Mouse (Mus musculus) liver, postnatal 0 days (tissue): Measurements from ENCODE around the gene Vwa5b1. TPM values are rescaled to one million over a fixed set of nuclear protein-coding genes. Genes with fewer than 3 reads are reported as not detected.
A peak's percentile ranks its signal among the peaks of the same experiment; 100 is the strongest.

Experiments used
- ATAC-seq: fragments of 200-750 bp; cut with Nextera tagmentation; 2 replicates; pipeline ENCODE4 v1.8.0; 2017; ENCODE audit warnings: mild to moderate bottlenecking, moderate library complexity
- DNase-seq: peaks from one replicate; pipeline ENCODE4 v3.0.0-alpha.2; 2016
- H3K27ac ChIP-seq: fragments of 300-500 bp; sonication (generic); 2 replicates; pipeline ENCODE4 v1.5.1; 2014; ENCODE audit warnings: antibody characterized with exemption, moderate library complexity, mild to moderate bottlenecking, low read depth
- H3K27me3 ChIP-seq: fragments of 300-500 bp; sonication (generic); 2 replicates; pipeline ENCODE4 v1.6.1; 2014; ENCODE audit warnings: low read length, control low read depth, mixed read lengths; ENCODE audit not compliant: insufficient read depth
- H3K36me3 ChIP-seq: fragments of 300-500 bp; sonication (generic); replicated peaks from 2 replicates; pipeline ENCODE4 v1.6.1; 2014; ENCODE audit warnings: mild to moderate bottlenecking, control low read depth, low read length, moderate library complexity, mixed read lengths; ENCODE audit not compliant: insufficient read depth
- H3K4me1 ChIP-seq: fragments of 300-500 bp; sonication (generic); 2 replicates; pipeline ENCODE4 v1.6.1; 2014; ENCODE audit warnings: antibody characterized with exemption, mild to moderate bottlenecking, control low read depth; ENCODE audit not compliant: insufficient read depth
- H3K4me2 ChIP-seq: fragments of 300-500 bp; sonication (generic); 2 replicates; pipeline ENCODE4 v1.6.1; 2014; ENCODE audit warnings: low read depth, mild to moderate bottlenecking, low read length, moderate library complexity, mixed read lengths
- H3K4me3 ChIP-seq: fragments of 300-500 bp; sonication (generic); 2 replicates; pipeline ENCODE4 v1.5.1; 2014; ENCODE audit warnings: low read depth, low read length
- H3K9ac ChIP-seq: fragments of 300-500 bp; sonication (generic); replicated peaks from 2 replicates; pipeline ENCODE4 v1.6.1; 2014; ENCODE audit warnings: mild to moderate bottlenecking, moderate library complexity
- H3K9me3 ChIP-seq: fragments of 300-500 bp; sonication (generic); 2 replicates; pipeline ENCODE4 v1.6.1; 2016; ENCODE audit warnings: mild to moderate bottlenecking, control low read depth, low read length, mixed read lengths
- CTCF ChIP-seq: sonication (generic); IDR thresholded peaks from 2 replicates; pipeline ENCODE4 v1.5.1; 2016; ENCODE audit warnings: antibody characterized with exemption, low read depth
- EP300 ChIP-seq: IDR thresholded peaks from 2 replicates; pipeline ENCODE4 v1.6.1; 2016; ENCODE audit warnings: antibody characterized with exemption, low read depth, mild to moderate bottlenecking
- whole genome bisulfite sequencing: fragments of 180-500 bp; shearing (Covaris S2); extraction: QIAGEN DNeasy Blood & Tissue Kit; methylation state at CpG from one replicate; pipeline ENCODE4 v1.1.7; 2014; ENCODE audit not compliant: insufficient replicate concordance; 5-methylcytosine and 5-hydroxymethylcytosine counted together
- polyA plus RNA-seq: library from polyadenylated mRNA; unstranded; fragments of >200 nt; fragmentation: Nextera tagmentation; extraction: Ambion mirVana; gene quantifications from 2 replicates; pipeline ENCODE4 v1.2.1, GENCODE M21; 2015

The Vwa5b1 gene
- polyA plus RNA-seq, 1 experiment from 2014 or later = not detected

- no peak for DNase-seq
- Histone ChIP-seq H3K27me3 (peaks cover 28% of the 10 kb centered on the region), H3K4me2 (no peak overlapping the region), H3K4me1 (no peaks in the 10 kb centered on the region), H3K27ac (no peak overlapping the region), H3K36me3 (no peaks in the 10 kb centered on the region), H3K4me3 (no peak overlapping the region), H3K9ac (no peak overlapping the region), H3K9me3 (no peaks in the 10 kb centered on the region)
- ATAC-seq = no peak
- TF ChIP-seq CTCF (no peak), EP300 (no peak)
- 28% methylated on average over 1 of the region's 1 CpGs for WGBS
Observed at GRCm38 (mm10) chr4:138553116-138553515, 82.6 kb downstream of the Vwa5b1 start.

DNA sequence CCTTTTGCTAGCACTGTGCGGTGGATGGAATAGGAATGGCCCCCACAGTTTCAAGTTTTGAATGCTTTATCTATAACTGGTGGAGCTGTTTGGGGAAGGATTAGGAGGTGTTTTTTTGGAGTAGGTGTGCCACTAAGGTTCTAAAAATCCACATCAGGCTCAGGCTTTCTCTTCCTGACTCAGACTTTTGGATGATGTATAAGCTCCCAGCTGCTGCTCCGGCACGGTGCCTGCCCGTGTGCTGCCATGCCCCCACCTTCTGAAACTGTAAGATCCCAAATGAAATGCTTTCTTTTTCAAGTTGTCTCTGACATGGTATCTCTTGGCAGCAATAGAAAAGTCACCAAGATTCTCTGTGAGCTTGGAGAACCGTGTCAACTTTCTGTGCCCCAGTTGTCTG lies 84.1 kb downstream of the Vwa5b1 start:
- H3K27me3 ChIP-seq = peaks cover 28% of the 10 kb centered on the region
- H3K27ac ChIP-seq = no peak overlapping the region
- DNase-seq = no peak
- no peak overlapping the region for H3K9ac ChIP-seq
- H3K9me3 ChIP-seq = no peaks in the 10 kb centered on the region
- TF ChIP-seq EP300 (no peak), CTCF (no peak)
- no peak overlapping the region for H3K4me3 ChIP-seq
- 84% methylated on average over 5 of the region's 5 CpGs for WGBS
- no peaks in the 10 kb centered on the region for H3K4me1 ChIP-seq
- ATAC-seq = no peak
- no peaks in the 10 kb centered on the region for H3K36me3 ChIP-seq
- H3K4me2 ChIP-seq = no peak overlapping the region

- Histone ChIP-seq H3K27me3 (peaks cover 21% of the 10 kb centered on the region), H3K4me2 (no peak overlapping the region), H3K9me3 (no peaks in the 10 kb centered on the region), H3K4me1 (no peaks in the 10 kb centered on the region), H3K4me3 (no peak overlapping the region), H3K27ac (no peak overlapping the region), H3K9ac (no peak overlapping the region), H3K36me3 (no peaks in the 10 kb centered on the region)
- TF ChIP-seq CTCF (no peak), EP300 (no peak)
- ATAC-seq (no peak), DNase-seq (no peak)
- WGBS = 50% methylated on average over 5 of the region's 5 CpGs
Observed at GRCm38 (mm10) chr4:138550557-138550956, 85.1 kb downstream of the Vwa5b1 start.

GRCm38 (mm10) chr4:138548960-138549359 lies 86.7 kb downstream of the Vwa5b1 start:
- Histone ChIP-seq H3K9ac (no peak overlapping the region), H3K27me3 (peaks cover 7% of the 10 kb centered on the region; the same call in 1 of the 2 replicates), H3K4me1 (no peaks in the 10 kb centered on the region), H3K36me3 (no peaks in the 10 kb centered on the region), H3K4me3 (no peak overlapping the region), H3K4me2 (no peak overlapping the region), H3K9me3 (no peaks in the 10 kb centered on the region), H3K27ac (no peak overlapping the region)
- no peak for DNase-seq
- no peak for ATAC-seq
- TF ChIP-seq EP300 = no peak
- TF ChIP-seq CTCF = no peak
- 70% methylated on average over 4 of the region's 4 CpGs for WGBS

DNA sequence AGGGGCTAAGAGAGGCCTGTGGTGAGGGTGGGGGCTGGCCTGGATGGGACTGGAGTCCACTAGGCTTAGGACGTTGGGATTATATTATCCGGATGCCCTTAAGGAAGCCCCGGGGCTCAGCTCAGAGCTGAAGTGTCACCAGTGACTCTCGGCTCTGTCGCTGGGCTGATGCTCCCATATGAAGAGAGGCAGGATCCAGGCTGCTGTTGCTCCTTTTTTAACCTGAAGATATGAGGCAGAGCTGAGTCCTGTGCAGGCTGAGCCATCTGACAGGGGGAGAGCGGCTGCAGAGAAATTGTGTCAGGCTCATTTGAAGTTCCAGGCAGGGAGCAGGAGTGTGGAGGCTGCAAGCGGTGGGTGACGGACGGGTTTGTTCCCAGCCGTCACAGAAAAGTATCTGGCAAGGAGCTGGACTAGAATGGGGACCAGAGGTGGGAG lies 87.5 kb downstream of the Vwa5b1 start:
- Histone ChIP-seq H3K4me2 (no peak overlapping the region), H3K4me3 (no peak overlapping the region), H3K27ac (no peak overlapping the region), H3K9me3 (no peaks in the 10 kb centered on the region), H3K4me1 (no peaks in the 10 kb centered on the region), H3K27me3 (no peaks in the 10 kb centered on the region), H3K36me3 (no peaks in the 10 kb centered on the region), H3K9ac (no peak overlapping the region)
- WGBS = 26% methylated on average over 10 of the region's 10 CpGs
- ATAC-seq (no peak), DNase-seq (no peak)
- no peak for TF ChIP-seq CTCF
- TF ChIP-seq EP300 = no peak

GRCm38 (mm10) chr4:138547556-138547955 lies 88.1 kb downstream of the Vwa5b1 start:
- Histone ChIP-seq H3K4me1 (no peaks in the 10 kb centered on the region), H3K27me3 (no peaks in the 10 kb centered on the region), H3K4me3 (no peak overlapping the region), H3K9me3 (no peaks in the 10 kb centered on the region), H3K36me3 (no peaks in the 10 kb centered on the region), H3K27ac (no peak overlapping the region), H3K4me2 (no peak overlapping the region), H3K9ac (no peak overlapping the region)
- ATAC-seq (no peak), DNase-seq (no peak)
- TF ChIP-seq EP300 (no peak), CTCF (no peak)
- WGBS = 23% methylated on average over 9 of the region's 10 CpGs

DNA sequence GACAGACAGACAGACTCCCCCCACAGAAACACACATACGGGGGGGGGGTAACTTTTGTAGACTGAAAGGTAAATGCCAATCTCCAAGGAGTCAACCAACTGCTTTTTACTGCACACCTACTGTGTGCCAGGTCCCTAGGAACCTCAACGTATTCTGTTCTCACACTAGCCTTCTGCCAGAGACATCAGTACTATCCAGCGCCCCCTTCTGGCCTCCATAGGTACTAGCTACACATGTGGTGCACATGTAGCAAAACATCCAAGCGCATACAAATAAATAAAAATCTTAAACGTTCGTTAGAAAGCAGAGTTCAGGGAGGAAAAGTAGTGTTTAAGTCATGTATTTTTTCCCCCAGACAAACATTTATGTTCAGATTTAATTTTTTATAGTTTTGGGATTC lies 88.6 kb downstream of the Vwa5b1 start:
- Histone ChIP-seq H3K27ac (no peak overlapping the region), H3K4me3 (no peak overlapping the region), H3K4me1 (no peaks in the 10 kb centered on the region), H3K27me3 (no peaks in the 10 kb centered on the region), H3K36me3 (no peaks in the 10 kb centered on the region), H3K9me3 (no peaks in the 10 kb centered on the region), H3K4me2 (no peak overlapping the region), H3K9ac (no peak overlapping the region)
- peak; percentile 42 for DNase-seq
- TF ChIP-seq CTCF (peak; percentile 47), EP300 (no peak)
- WGBS = 51% methylated on average over 6 of the region's 6 CpGs
- ATAC-seq = no peak
